Mouse (Mus musculus): ENCODE measurements around the gene Egfl8. TPM values are rescaled to one million over a fixed set of nuclear protein-coding genes. Genes with fewer than 3 reads are reported as not detected.

Gene Egfl8
- 1.7 and 2.2 TPM in 2 replicates for polyA plus RNA-seq (2012; rRNA removed)

DNA sequence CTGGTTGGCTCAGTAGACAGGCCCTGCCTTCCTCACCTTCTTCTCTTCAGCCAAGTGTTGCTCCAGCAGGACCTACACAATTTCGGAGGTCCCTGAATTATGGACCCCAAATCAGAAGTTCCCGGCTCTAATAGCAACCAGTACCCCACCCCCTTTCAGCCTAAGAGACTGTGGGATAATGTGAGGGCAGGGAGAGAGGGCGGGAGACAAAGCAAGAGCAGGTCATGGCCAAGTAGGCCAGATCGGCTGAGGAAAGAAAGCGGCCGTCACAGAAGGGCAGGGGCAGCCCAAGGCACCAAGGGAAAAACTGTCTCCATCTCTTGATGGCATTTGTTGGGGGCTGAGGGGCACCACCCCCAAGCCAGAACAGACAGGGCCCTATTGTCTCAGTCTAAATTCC, at the start of gene Egfl8:
Egfl8 (minus strand) TSS at position 101 of the 400 bp plus-strand sequence.
- WGBS: 86% methylated on average over 6 of the region's 6 CpGs

DNA sequence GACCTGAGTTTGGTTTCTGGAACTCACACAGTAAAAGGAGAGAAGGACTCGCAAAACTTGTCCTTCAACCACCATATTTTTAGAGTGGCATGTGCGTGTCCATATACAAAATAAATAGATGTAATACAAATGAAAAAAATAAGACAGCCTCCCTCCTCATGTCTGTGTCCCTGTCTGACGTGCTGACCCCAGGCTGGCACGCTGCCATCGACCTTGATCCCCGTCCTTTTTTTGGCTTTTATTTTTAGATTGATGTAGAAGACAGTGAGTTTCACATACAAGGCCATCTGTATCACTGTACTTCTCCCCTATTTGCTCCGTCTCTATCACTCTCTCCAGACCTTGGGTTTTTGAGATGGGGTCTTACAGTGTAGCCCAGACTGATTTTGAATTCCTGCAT, 48.7 kb upstream of the Egfl8 start:
- no peak for DNase-seq (ENCODE audit: low read depth, low spot score)
- WGBS: 54% methylated on average over 7 of the region's 7 CpGs

More for the DNA sequence above, at the start of gene Egfl8:
- no peak for DNase-seq (ENCODE audit: low read depth, low spot score)

GRCm38 (mm10) chr17:34663558-34663957, 47.8 kb upstream of the Egfl8 start:
- no peak for DNase-seq (ENCODE audit: low read depth, low spot score)
- 37% methylated on average over 1 of the region's 1 CpGs for WGBS

DNA sequence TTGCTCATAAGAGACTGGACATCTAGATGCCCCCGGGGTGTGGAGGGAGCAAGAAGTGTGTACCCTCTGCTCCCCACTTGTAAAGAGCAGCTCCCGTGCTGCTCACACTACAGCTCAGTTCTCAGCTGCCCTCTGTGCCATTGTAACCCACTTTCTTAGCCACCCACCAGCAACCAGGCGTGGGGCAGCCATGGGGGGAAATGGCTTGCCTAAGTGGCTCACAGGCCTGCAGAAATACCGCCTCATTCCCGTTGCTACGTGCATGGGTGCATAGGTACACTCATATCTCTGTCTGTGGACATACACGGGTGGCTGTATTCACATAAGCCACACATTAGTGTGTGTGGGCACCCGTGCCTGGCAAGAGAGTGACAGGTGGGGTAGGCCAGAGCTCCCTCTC, 47.2 kb upstream of the Egfl8 start:
- DNase-seq (ENCODE audit: low read depth, low spot score): no peak
- WGBS: 90% methylated on average over 8 of the region's 8 CpGs

GRCm38 (mm10) chr17:34662468-34662867, 46.7 kb upstream of the Egfl8 start:
- WGBS: 89% methylated on average over 1 of the region's 1 CpGs

GRCm38 (mm10) chr17:34661121-34661591, 45.4 kb upstream of the Egfl8 start:
- WGBS: under 1% methylated on average over 19 of the region's 19 CpGs
- no peak for DNase-seq (ENCODE audit: low read depth, low spot score)

More at GRCm38 (mm10) chr17:34662468-34662867, 46.7 kb upstream of the Egfl8 start:
- no peak for DNase-seq (ENCODE audit: low read depth, low spot score)

DNA sequence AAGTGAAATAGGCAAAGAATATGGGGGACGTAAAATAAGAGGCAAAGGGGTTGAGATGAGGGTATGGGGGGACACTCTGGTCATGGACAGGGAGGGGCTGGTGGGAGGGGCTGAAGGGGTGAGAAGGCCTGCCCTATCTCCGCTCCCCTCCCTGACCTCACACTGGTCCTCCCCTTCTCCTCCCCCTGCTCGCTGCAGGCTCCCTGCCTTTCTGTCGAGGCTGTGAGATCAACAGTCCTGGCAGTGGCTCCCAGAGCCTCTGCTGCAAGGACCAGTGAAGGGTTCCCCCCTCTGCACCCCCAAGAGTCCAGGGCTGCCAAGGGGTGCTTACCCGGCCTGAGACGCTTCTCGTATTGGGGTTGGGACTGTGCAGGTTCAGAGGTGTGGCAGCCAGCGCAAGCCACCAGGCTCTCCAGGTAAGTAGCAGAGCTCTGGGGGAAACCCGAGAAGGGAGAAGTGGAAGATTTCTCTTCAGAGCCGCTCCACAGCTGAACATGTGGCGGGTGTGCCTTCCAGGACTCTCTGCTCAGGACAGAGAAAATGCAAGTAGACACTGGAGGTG, 44.6 kb upstream of the Egfl8 start:
- DNase-seq (ENCODE audit: low read depth, low spot score): no peak
- WGBS: 28% methylated on average over 11 of the region's 11 CpGs

DNA sequence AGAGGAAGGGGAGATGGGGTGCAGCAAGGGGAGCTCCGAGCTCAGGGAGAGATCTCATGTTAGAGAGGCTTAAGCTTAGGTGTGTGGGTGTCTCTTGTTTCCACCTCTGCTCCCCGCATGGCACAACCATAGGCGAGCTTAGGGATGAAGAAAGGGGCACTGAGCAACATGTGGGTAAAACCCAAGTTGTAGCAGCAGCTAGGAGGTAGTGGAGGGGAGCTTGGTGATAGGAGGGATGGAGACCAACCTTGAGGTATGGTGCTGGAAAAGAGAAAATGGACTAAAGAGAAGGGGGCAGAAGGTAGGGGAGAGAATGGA, 44.1 kb upstream of the Egfl8 start:
- WGBS: 56% methylated on average over 3 of the region's 3 CpGs
- no peak for DNase-seq (ENCODE audit: low read depth, low spot score)

- WGBS: 47% methylated on average over 12 of the region's 12 CpGs
- DNase-seq (ENCODE audit: low read depth, low spot score): no peak
These were observed 43.6 kb upstream of the Egfl8 start for GRCm38 (mm10) chr17:34659181-34659896.

DNA sequence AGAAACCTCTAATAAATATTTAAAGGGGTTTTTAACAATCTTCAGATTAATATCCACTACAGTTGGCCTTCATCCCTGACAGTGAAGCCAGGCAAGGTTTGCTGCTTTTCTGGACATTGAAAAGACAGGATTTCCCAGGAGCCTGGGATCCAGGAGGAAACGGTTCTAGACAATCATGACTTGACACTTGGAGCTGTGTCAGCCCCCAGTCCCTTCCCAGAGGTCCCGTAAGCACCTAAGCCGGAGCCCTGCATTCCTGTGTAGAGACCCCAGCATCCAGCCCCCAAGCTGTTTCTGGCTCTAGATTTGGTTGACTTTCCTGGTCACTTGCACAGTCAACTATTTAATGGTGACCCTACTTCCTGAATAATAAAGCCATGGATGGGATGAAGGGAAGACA, 42.8 kb upstream of the Egfl8 start:
- DNase-seq (ENCODE audit: low read depth, low spot score): no peak
- 67% methylated on average over 3 of the region's 3 CpGs for WGBS

GRCm38 (mm10) chr17:34658145-34658544, 42.4 kb upstream of the Egfl8 start:
- DNase-seq (ENCODE audit: low read depth, low spot score): no peak
- 54% methylated on average over 2 of the region's 2 CpGs for WGBS

GRCm38 (mm10) chr17:34657271-34657670, 41.5 kb upstream of the Egfl8 start:
- no peak for DNase-seq (ENCODE audit: low read depth, low spot score)
- WGBS: 33% methylated on average over 2 of the region's 2 CpGs

DNA sequence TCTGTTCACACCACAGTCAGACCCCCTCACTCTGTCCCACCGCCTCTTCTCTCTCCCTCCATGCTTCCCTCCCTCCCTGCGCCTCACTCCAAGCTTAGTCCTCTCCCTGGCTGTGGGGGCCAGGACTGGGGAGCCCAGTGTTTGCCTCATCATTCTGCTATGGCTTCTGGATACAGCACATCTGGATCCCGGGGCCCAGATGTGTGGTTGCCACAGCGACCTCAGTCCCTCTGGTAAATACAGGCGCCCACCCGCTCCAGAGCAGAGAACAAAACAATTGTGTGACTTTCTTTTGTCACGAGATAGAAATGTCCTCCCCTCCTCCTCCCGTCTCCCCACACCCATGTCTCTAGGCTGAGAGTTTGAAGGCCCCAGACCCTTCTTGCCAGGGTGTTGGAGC, 40.9 kb upstream of the Egfl8 start:
- WGBS: 54% methylated on average over 8 of the region's 8 CpGs
- DNase-seq (ENCODE audit: low read depth, low spot score): no peak

DNA sequence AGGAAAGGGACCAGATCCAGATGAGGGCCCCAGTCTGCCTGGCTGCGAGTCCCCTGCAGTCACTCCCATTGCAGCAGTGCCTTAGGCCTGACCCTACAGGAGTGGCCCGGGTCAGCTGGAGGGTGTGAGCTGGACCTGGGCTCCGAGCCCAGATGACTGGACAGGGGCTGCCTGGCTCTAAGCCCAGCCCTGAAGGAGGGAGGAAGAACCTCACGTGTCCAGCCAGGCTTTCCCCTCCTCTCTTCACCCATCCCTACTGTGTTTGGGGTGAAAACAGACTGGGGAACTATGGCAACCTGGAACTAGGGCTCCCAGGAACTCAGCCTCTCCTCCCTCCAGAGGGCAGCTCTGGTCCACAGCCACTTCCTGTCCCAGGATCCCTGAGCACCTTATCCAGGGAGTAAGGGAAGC, 39.8 kb upstream of the Egfl8 start:
- WGBS: 9% methylated on average over 4 of the region's 4 CpGs
- DNase-seq (ENCODE audit: low read depth, low spot score): no peak

DNA sequence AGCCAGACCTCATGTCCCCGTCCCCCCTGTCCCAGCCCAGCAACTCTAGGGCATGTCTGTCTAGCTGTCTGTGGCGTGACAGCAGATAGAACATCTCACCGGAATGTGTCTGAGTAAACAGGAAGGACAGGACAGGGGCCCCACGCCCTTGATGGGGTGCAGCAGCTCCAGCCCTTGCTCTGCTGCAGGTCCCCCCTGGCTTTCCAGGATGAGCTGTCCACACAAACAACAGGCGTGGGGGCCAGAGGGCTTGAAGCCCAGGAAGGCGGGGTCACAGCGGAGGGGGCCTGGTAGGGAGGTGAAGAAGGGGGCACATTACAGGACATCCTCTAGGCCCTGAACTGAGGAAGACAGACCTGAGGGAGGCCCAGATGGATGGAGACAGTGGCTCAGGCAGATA, 39.4 kb upstream of the Egfl8 start:
- WGBS: 57% methylated on average over 7 of the region's 7 CpGs
- DNase-seq (ENCODE audit: low read depth, low spot score): no peak

DNA sequence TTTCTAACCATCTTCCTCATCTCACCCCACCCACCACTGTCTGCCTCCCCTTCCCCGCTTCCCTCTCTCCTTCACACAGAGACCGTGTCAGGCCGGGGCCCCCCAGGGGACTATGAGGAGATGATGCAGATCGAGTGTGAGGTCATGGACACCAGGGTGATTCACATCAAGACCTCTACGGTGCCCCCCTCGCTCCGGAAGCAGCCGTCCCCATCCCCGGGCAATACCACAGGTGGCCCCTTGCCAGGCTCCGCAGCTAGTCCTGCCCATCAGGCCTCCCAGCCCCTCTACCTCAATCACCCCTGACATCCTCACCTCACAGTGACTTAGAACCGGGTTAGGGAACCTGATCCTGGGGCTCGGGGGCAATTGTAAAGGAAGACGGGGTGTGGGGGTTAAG, 38.6 kb upstream of the Egfl8 start:
- no peak for DNase-seq (ENCODE audit: low read depth, low spot score)
- 87% methylated on average over 13 of the region's 13 CpGs for WGBS

- 63% methylated on average over 9 of the region's 9 CpGs for WGBS
- peak; percentile 50 for DNase-seq (ENCODE audit: low read depth, low spot score)
These were observed 38.0 kb upstream of the Egfl8 start for GRCm38 (mm10) chr17:34653746-34654285.

- no peak for DNase-seq (ENCODE audit: low read depth, low spot score)
- WGBS: 91% methylated on average over 8 of the region's 8 CpGs
These were observed 37.2 kb upstream of the Egfl8 start for GRCm38 (mm10) chr17:34652985-34653384.

DNA sequence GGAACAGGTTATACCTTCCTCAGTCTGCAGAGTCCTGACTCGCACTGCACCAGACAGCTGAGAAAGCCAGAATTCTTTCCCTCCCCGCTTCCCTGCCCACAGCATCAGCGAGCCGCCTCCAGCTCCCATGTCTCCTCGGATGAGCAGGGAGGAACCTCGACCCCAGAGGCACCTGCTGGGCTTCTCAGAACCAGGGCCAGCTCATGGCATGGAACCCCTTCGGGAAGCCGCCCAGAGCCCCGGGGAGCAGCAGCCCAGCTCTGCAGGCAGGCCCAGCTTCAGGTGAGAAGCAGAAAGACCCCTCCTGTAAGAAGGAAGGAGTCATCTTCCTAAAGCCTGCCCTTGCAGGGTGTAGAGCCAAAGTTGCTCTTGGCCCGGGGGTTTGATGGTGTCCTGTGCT, 36.8 kb upstream of the Egfl8 start:
- DNase-seq (ENCODE audit: low read depth, low spot score): no peak
- 95% methylated on average over 10 of the region's 10 CpGs for WGBS

- 52% methylated on average over 19 of the region's 19 CpGs for WGBS
These were observed 35.9 kb upstream of the Egfl8 start for GRCm38 (mm10) chr17:34651507-34652221.

DNA sequence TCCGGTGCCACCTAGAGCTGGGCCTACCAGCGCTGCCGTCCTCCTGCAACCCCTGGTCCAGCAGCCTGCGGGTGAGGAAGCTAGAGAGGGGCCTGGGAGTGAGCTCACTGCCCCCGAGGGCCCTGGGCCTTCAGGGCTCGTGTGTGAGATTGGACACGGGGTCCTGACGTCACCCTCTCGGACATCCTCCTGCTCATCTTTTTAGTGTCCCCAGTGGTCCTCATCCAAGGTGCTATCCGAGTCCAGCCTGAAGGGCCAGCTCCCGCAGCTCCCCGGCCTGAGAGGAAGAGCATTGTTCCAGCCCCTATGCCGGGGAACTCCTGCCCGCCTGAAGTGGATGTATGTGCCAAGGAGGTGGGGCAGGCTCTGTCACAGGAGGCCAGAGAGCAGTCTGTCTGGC, 35.0 kb upstream of the Egfl8 start:
- WGBS: 89% methylated on average over 14 of the region's 14 CpGs
- no peak for DNase-seq (ENCODE audit: low read depth, low spot score)

More at GRCm38 (mm10) chr17:34651507-34652221, 35.9 kb upstream of the Egfl8 start:
- DNase-seq (ENCODE audit: low read depth, low spot score): no peak
